Mouse (Mus musculus): ENCODE measurements at regions not wholly inside any gene's neighbourhood (a gene's known extent, or its start where the extent isn't known, plus 50 kb on each side); places are given as distances from the start of the nearest gene placed in this dataset.

DNA sequence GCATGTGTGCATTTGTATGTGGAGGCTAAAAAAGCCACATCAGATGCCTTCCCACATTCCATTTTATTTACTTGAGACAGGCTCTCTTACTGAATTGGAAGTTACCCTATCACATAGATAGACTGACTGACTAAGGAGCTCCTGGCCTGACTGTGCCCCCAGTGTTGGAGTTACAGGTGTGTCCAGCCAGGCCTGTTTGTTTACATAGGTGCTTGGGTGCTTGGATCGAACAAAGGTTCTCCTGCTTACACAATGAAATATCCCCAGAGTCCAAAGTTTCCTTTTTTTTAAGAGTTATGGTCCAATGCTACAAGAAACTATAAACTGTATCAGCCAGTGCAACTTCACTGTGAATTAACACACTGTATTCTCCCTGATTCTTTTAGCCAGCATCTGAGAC lies 472.5 kb downstream of the Klf5 start:
- H3K9me3 ChIP-seq, result no peaks in the 10 kb centered on the region
- no peaks in the 10 kb centered on the region for H3K36me3 ChIP-seq
- H3K27me3 ChIP-seq (replicated peaks), result no peaks in the 10 kb centered on the region
- WGBS, result 91% methylated on average over 1 of the region's 1 CpGs
- H3K4me1 ChIP-seq, result no peaks in the 10 kb centered on the region
- H3K27ac ChIP-seq, result no peak overlapping the region
- H3K4me3 ChIP-seq, result no peak overlapping the region
- H3K4me2 ChIP-seq (replicated peaks), result no peak overlapping the region
- no peak overlapping the region for H3K9ac ChIP-seq
- ATAC-seq (ENCODE audit: low FRiP score, low read depth), result no peak

DNA sequence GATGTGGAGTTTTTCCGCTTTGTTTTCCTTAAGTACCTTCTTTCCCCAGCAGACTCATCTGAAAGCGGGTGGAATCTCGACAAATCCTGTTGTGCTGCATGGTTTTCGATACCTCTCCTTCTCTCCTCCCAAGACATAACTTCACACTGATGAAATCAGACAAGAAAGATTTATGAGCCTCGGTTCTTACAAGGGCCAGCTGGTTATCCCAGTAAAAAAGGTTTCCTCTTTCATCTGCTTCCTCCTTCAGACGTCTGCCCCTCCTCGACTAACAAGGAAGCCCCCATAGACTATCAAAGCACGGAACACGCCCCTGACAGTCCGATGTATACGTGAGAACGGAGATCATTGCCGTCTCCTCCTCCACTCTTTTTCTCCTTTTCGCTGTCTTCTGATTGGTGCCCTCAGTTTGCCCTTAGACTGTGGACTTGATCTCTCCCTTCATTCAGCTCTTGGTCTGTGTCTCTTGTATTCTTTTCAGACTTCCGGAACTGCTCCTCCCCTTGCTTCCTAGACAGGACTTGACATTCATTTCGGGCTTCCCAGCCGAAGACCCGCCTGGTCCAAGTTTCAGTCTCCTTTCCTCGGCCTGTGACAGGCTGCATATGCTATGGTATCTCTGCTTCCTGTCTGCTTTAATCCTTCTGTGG lies 474.4 kb downstream of the Klf5 start:
- Histone ChIP-seq H3K4me1 (no peaks in the 10 kb centered on the region), H3K27me3 (replicated peaks) (no peaks in the 10 kb centered on the region), H3K27ac (no peak overlapping the region), H3K36me3 (no peaks in the 10 kb centered on the region), H3K9me3 (no peaks in the 10 kb centered on the region), H3K4me3 (no peak overlapping the region), H3K4me2 (replicated peaks) (no peak overlapping the region), H3K9ac (no peak overlapping the region)
- 70% methylated on average over 19 of the region's 19 CpGs for WGBS
- no peak for ATAC-seq (ENCODE audit: low FRiP score, low read depth)

DNA sequence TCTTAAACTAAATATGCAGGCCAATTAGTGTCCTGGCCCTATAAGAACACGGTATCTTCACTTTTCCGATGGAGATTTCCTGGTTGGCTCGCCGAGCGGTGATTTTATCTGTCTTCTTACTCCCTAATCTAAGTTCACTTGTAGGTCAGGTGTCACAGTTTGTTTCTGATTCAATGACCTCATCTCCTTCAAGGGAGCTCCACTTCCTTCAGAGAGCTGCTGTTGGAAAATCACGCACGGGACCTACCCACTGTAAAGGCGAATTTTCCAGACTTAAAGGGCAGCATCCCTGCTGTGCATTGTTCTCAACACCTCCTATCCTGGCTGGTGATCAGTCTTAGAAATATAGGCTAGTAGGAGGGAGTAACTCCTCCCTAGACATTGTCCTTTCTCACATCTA lies 480.0 kb downstream of the Klf5 start:
- H3K4me1 ChIP-seq, result no peaks in the 10 kb centered on the region
- H3K4me3 ChIP-seq, result no peak overlapping the region
- H3K27me3 ChIP-seq (replicated peaks), result no peaks in the 10 kb centered on the region
- 53% methylated on average over 8 of the region's 8 CpGs for WGBS
- no peaks in the 10 kb centered on the region for H3K36me3 ChIP-seq
- no peaks in the 10 kb centered on the region for H3K9me3 ChIP-seq
- no peak overlapping the region for H3K4me2 ChIP-seq (replicated peaks)
- no peak overlapping the region for H3K9ac ChIP-seq
- no peak overlapping the region for H3K27ac ChIP-seq
- no peak for ATAC-seq (ENCODE audit: low FRiP score, low read depth)

DNA sequence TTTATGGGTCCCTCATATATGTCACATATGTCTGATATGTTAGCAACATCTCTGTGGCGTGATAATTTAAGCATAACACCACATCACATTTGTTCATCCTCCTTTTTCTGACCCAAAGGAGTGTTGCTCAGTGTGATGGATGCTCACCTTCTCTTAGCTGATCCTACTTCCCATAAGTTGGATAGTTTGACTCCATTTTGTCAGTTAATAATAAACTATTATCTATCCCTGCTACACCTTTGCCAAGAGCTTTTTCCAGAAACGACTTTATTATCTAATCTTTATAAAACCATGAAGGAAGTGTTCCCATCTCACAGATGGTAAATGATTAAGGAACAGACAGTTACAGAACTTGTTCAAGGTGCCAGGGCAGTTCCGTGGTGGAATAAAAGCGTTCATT lies 480.5 kb downstream of the Klf5 start:
- Histone ChIP-seq H3K4me2 (replicated peaks) (no peak overlapping the region), H3K36me3 (no peaks in the 10 kb centered on the region), H3K4me3 (no peak overlapping the region), H3K9me3 (no peaks in the 10 kb centered on the region), H3K27me3 (replicated peaks) (no peaks in the 10 kb centered on the region), H3K9ac (no peak overlapping the region), H3K4me1 (no peaks in the 10 kb centered on the region), H3K27ac (no peak overlapping the region)
- ATAC-seq (ENCODE audit: low FRiP score, low read depth), result no peak
- WGBS, result 86% methylated on average over 4 of the region's 4 CpGs

DNA sequence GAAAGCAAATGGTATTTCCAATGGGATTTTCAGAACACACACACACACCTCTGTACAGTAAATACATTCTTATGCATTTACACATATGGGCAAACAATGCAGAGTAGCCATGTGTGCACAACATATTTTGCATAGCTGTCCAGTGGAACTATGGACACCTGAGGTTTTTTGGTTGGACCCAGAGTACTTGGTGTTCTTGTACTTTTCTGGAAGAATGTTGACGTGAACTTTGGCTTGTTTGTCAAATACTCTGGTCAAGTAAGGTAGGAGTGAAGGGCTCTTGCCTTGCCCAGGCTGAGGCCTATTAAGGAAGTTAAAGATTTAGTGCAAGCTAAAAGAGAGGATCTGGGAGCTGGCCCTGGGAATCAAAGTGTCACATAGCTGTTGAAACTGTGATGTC lies 485.2 kb downstream of the Klf5 start:
- Histone ChIP-seq H3K36me3 (no peaks in the 10 kb centered on the region), H3K4me1 (no peaks in the 10 kb centered on the region), H3K9ac (no peak overlapping the region), H3K27me3 (replicated peaks) (no peaks in the 10 kb centered on the region), H3K9me3 (no peaks in the 10 kb centered on the region), H3K27ac (no peak overlapping the region), H3K4me2 (replicated peaks) (no peak overlapping the region), H3K4me3 (no peak overlapping the region)
- WGBS, result 96% methylated on average over 1 of the region's 1 CpGs
- ATAC-seq (ENCODE audit: low FRiP score, low read depth), result no peak

DNA sequence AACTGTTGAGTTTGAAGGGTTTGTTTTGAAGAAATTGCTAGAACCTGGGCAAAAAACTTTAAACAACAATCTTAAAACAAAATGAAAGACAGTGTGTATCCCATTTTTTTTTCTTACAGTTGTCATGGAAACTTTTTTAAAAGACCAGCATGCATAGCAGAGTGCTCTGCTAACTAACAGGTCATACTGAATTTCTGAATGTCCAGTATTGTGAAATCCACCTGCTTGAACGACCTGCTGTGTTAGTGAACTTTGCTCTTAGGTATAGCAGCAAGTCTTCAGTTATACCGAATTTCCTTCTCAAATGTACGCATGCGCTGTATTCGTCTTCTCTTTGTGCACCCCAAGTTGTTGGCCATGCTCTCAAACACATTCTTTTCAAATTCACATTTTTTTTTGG lies 486.6 kb downstream of the Klf5 start:
- WGBS, result 91% methylated on average over 5 of the region's 5 CpGs

DNA sequence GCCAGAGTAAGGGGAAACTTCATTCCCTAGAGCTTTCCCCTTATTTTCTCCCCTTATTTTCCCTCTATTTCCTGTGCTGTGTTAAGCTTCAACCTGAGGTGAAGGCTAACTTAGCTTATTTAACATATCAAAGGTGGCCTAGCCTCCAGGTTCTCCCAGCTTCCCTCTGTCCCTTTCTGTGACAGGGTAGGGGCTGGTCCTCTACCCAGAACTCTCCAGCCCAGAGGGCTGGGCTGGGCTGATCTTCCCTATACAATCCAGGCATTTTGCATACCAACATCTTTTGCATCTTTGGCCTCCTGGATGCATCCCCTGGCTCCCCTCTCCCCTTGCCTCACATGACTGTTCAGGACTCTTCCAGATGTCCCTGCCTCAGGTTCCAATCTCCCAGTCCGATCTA lies 487.9 kb downstream of the Klf5 start:
- Histone ChIP-seq H3K9ac (no peak overlapping the region), H3K4me3 (no peak overlapping the region), H3K4me1 (no peaks in the 10 kb centered on the region), H3K4me2 (replicated peaks) (no peak overlapping the region), H3K36me3 (no peaks in the 10 kb centered on the region), H3K27ac (no peak overlapping the region), H3K9me3 (no peaks in the 10 kb centered on the region), H3K27me3 (replicated peaks) (no peaks in the 10 kb centered on the region)
- 90% methylated on average over 1 of the region's 1 CpGs for WGBS
- ATAC-seq (ENCODE audit: low FRiP score, low read depth), result no peak

More for the DNA sequence above, 486.6 kb downstream of the Klf5 start:
- Histone ChIP-seq H3K27ac (no peak overlapping the region), H3K4me3 (no peak overlapping the region), H3K27me3 (replicated peaks) (no peaks in the 10 kb centered on the region), H3K9me3 (no peaks in the 10 kb centered on the region), H3K4me1 (no peaks in the 10 kb centered on the region), H3K4me2 (replicated peaks) (no peak overlapping the region), H3K9ac (no peak overlapping the region), H3K36me3 (no peaks in the 10 kb centered on the region)
- no peak for ATAC-seq (ENCODE audit: low FRiP score, low read depth)

DNA sequence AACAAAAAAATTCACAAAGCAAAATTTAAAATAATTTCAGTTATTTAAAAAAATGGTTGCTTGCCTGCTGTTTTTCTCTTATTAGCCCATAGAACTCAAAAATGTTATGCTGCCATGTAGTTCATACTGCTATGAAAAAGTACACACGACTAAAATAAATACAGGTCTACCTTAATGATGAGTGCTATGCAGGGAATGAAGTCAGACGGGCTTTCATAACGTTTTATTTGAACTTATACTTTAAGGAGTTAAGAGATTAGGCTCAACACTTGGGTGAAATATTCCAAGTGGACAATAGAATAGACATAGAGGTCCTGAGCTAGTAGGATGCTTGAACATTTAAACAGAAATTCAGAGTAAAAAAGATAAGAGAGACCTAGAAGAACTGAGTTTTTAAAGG lies 489.7 kb downstream of the Klf5 start:
- no peaks in the 10 kb centered on the region for H3K27me3 ChIP-seq (replicated peaks)
- ATAC-seq (ENCODE audit: low FRiP score, low read depth), result no peak
- H3K4me2 ChIP-seq (replicated peaks), result no peak overlapping the region
- H3K4me1 ChIP-seq, result no peaks in the 10 kb centered on the region
- H3K36me3 ChIP-seq, result no peaks in the 10 kb centered on the region
- no peak overlapping the region for H3K27ac ChIP-seq
- H3K9ac ChIP-seq, result no peak overlapping the region
- H3K9me3 ChIP-seq, result no peaks in the 10 kb centered on the region
- 90% methylated on average over 3 of the region's 3 CpGs for WGBS
- H3K4me3 ChIP-seq, result no peak overlapping the region

DNA sequence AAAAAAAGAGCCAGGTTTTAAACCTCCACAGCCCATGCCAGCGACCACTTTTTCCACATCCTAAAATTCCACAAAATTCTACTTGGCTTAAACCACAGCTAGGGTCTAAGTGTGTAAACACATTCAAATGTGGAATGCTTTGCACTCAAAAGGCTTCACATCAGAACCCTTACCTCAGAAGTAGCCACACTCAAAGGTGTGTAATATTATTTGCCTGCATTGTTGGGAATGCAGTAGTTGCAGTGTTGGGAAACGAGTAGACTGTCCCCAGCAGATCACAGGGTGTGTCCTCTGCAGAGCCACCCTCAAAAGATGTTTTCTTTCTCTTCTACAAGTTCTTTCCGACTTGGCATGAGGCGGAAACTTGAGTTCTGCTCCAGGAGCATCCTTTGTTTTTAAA lies 488.2 kb downstream of the Klf12 start:
- Histone ChIP-seq H3K4me2 (replicated peaks) (no peak overlapping the region), H3K9ac (no peak overlapping the region), H3K4me1 (no peaks in the 10 kb centered on the region), H3K27ac (no peak overlapping the region), H3K4me3 (no peak overlapping the region), H3K36me3 (no peaks in the 10 kb centered on the region), H3K9me3 (no peaks in the 10 kb centered on the region), H3K27me3 (replicated peaks) (no peaks in the 10 kb centered on the region)
- WGBS, result 79% methylated on average over 4 of the region's 4 CpGs
- no peak for ATAC-seq (ENCODE audit: low FRiP score, low read depth)

DNA sequence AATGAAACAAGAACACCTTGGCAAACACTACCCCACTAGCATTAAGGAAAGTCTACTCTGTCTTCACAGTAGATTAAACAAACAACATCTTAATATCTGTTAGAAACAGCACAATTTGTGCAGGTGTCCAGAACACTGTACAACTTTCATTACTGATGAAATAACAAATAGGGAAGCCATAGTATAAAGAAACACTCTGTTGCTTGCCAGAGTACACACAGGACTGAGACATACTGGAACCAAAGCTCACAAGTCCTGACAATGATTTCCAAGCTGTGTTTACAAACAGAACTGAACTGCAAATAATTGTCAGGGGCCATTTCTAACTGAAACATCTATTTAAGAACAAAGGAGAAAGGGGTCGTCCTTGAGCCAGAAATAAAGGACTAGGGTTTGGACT lies 478.4 kb downstream of the Klf12 start:
- Histone ChIP-seq H3K4me1 (no peaks in the 10 kb centered on the region), H3K4me2 (replicated peaks) (no peak overlapping the region), H3K27me3 (replicated peaks) (no peaks in the 10 kb centered on the region), H3K9me3 (no peaks in the 10 kb centered on the region), H3K9ac (no peak overlapping the region), H3K36me3 (no peaks in the 10 kb centered on the region), H3K4me3 (no peak overlapping the region), H3K27ac (no peak overlapping the region)
- ATAC-seq (ENCODE audit: low FRiP score, low read depth), result no peak
- WGBS, result 33% methylated on average over 1 of the region's 1 CpGs

DNA sequence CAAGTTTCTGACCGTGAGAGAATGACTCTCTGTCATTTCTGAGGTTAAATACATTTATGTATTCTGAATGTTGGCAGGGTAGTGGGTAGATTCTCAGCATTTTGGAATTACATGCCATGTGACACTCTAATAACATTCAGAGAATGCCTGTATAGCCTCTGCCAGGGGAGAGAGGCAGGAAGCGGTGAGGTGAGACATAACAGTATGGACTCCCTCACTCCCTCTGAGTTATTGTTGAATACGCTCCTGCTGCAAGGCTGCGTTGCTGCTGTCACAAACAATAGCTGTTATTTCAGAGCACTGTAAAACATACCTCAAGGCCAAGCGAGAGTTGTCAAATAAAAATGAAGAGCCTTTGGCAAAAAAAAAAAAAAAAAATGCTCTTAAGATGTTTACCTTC lies 477.9 kb downstream of the Klf12 start:
- no peak overlapping the region for H3K4me2 ChIP-seq (replicated peaks)
- peak; percentile 61; the same call in 1 of the 2 replicates for ATAC-seq (ENCODE audit: low FRiP score, low read depth)
- H3K27ac ChIP-seq, result no peak overlapping the region
- H3K9ac ChIP-seq, result no peak overlapping the region
- no peaks in the 10 kb centered on the region for H3K9me3 ChIP-seq
- no peaks in the 10 kb centered on the region for H3K36me3 ChIP-seq
- no peaks in the 10 kb centered on the region for H3K4me1 ChIP-seq
- no peaks in the 10 kb centered on the region for H3K27me3 ChIP-seq (replicated peaks)
- 56% methylated on average over 5 of the region's 5 CpGs for WGBS
- H3K4me3 ChIP-seq, result no peak overlapping the region

DNA sequence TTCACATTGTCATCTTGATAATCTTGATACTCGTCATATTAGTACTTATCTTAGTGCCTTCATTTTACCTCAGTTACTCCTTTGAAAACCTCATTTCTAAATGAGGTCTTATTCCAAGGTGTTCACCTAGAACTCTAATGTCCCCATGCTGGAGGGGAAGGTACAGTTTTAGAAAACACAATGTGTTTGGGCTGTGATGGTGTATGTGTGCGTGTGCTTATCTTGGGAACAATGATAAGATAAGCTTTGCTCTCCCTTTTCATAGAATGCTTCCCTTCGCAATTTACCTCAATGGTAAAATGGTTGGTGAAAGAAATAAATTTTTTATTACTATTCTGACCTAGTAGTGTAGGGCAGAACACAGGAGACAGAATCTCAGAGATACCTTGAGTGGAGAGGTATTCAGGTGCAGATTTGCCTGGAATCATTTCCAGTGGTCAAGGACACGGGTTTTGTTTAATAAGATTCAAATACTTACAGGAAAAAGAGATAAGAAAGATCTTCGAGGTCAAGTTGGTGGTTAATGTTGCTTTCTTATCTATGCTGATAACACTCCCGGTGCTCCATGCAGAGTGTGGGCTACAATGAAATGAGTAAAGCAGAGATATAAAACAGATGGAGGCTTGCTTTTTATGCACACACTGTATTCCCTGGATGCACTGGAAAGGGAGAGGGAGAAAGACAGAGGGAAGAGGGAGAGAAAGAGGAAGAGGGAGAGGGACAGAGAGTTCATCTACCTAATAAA lies 471.6 kb downstream of the Klf12 start:
- WGBS, result 91% methylated on average over 6 of the region's 6 CpGs
- H3K36me3 ChIP-seq, result no peaks in the 10 kb centered on the region
- H3K4me1 ChIP-seq, result no peaks in the 10 kb centered on the region
- H3K27me3 ChIP-seq (replicated peaks), result no peaks in the 10 kb centered on the region
- H3K9ac ChIP-seq, result no peak overlapping the region
- H3K4me2 ChIP-seq (replicated peaks), result no peak overlapping the region
- H3K27ac ChIP-seq, result no peak overlapping the region
- no peaks in the 10 kb centered on the region for H3K9me3 ChIP-seq
- ATAC-seq (ENCODE audit: low FRiP score, low read depth), result no peak
- H3K4me3 ChIP-seq, result no peak overlapping the region

Measured in neural tube, embryonic 12.5 days (tissue).